Mouse (Mus musculus) NIH3T3 (cell line): ENCODE measurements around the gene Cyp2c55.
A peak's percentile ranks its signal among the peaks of the same experiment; 100 is the strongest.

ENCODE experiments used
- DNase-seq: peaks from one replicate; pipeline ENCODE4 v3.0.0-alpha.2; 2012; ENCODE audit warnings: low read depth

Cyp2c55 gene

GRCm38 (mm10) chr19:39006715-39007114 lies at the start of gene Cyp2c55:
Cyp2c55 (plus strand) TSS chr19:39007019.
- no peak for DNase-seq

DNA sequence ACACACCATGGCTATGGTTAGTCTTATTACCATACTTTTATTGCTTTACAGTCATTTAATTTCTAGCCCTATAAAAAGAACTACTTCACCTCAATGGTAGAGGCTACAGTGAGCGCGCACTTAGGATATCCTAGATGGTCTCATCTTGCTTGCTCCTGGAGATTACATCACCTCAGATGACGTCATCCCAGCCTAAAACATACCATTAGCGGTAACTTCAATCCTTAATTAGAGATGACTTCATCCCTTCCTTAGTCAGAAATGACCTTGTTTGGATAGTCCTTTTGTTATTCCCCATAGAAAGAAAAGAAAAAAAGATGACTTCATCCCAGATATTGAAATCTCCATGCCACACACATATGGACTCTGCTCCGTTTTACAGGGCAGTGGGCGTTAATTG lies 36.1 kb upstream of the Cyp2c55 start:
- DNase-seq, result peak; percentile 40

- no peak for DNase-seq
Observed at GRCm38 (mm10) chr19:38972581-38972980, 34.2 kb upstream of the Cyp2c55 start.

DNA sequence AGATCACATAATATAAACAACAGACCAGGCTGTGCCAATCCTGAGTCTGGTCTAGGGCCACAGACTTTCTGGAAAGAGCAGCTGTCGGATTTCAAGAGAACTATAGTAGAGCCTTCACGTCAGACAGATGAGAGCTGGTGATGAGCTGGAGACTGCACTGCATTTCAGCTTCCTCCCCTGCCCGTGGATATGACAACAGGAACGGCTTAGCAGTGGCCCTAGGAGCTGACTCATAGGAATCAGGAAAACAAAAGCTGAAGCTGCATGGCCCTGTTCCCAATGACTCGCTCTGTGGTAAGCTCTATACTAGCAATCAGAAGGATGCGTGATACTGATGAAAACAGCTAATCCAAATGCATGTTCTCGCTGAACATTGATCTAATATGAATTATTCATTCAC lies 33.2 kb upstream of the Cyp2c55 start:
- DNase-seq, result peak; percentile 92

GRCm38 (mm10) chr19:38976269-38976668 lies 30.6 kb upstream of the Cyp2c55 start:
- no peak for DNase-seq

DNA sequence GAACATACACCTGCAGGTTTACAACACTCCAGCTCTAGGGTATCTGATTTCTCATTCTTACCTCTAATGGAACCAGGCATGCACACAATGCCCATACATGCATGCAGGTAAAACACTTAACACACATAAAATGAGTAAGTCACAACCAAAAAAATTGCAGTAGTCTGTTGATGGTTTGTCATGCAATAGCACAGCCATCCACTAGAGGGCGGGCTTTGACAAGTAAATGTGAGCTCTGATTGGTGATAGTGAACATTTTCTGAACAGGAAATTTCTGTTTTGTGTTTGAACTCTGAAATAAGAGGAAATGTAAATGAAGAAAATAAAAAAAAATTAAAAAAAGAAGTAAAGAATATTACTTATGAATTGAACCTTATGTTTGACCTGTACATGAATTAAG lies 24.9 kb upstream of the Cyp2c55 start:
- peak; percentile 89 for DNase-seq

- DNase-seq, result no peak
Observed at GRCm38 (mm10) chr19:38998248-38998647, 8.6 kb upstream of the Cyp2c55 start.

DNA sequence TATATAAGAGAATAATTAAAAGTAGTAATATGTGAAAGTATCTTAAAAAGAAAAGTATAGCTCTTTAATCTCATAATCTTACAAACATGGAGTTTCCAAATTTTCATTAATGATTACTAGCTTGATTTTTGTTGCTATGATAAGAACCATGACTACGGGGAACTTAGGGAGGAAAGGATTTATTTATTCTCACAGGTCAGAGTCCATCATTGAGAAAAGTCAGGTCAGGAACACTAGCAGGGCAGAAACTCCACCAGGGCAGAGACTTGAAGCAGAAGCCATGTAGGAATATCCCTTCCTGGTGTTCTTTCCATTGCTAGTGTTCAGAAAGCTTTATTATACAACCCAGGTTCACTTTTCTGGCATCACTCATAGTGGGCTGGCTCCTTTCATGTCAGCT lies 8.1 kb upstream of the Cyp2c55 start:
- DNase-seq, result no peak

- DNase-seq, result no peak
Observed at GRCm38 (mm10) chr19:39005132-39005531, 1.7 kb upstream of the Cyp2c55 start.

GRCm38 (mm10) chr19:39057928-39058327 lies 51.1 kb downstream of the Cyp2c55 start:
- DNase-seq, result no peak

- no peak for DNase-seq
Observed at GRCm38 (mm10) chr19:39060719-39061118, 53.9 kb downstream of the Cyp2c55 start, which contains the start of gene Cyp2c65. Cyp2c65 (plus strand) TSS chr19:39061015.
